Mouse (Mus musculus) G1E-ER4 (cell line): ENCODE results near the gene Mob3b. TPM values are rescaled to one million over a fixed set of nuclear protein-coding genes. Genes with fewer than 3 reads are reported as not detected.

Source experiments
- GATA1 ChIP-seq: IDR thresholded peaks from one replicate; pipeline ENCODE4 v1.8.0; 2012; ENCODE audit warnings: low read length, inconsistent platforms
- polyA plus RNA-seq: library from polyadenylated mRNA; stranded (reverse); fragments of >175 nt; gene quantifications from 2 replicates; pipeline ENCODE4 v1.2.3, GENCODE M21; 2012

Gene Mob3b
- polyA plus RNA-seq, 1 experiment: not detected

DNA sequence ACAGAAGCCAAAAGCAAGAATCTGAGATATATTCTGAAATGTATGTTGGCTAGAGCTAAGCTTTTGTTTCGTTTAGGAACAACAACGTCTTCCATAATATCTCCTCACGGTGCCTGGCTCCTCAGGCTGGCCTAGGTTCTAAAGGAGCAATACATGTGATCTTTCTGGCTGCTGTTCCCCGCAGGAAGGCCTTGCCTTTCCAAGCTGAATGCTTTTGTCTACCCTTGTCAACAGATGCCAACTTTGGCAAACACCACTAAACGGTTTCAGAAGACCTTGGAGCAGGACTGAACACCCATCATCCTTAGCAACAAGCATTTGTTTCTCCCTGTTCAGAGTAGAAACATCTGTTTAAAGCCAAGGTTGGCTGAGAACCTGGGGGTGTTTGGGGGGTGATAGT lies 126.1 kb downstream of the Mob3b start:
- no peak for TF ChIP-seq GATA1

DNA sequence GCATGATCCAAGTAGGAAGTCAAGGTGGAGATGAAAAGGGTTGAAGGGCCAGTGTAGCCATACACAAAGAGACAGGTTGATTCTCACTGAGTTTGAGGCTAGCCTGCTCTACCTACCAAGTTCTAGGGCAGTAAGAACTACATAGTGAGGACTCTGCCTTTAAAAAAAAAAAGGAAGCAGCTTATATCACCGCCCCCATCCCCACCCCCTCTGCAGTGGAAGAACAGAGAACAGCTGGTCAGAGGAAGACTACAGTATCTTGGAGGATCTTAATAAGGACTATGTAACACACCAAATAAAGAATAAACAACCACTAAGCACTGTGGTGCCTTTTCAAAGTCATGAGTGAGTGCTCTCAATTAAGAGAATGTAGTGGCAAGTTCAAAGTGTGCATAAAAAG lies 138.9 kb downstream of the Mob3b start:
- no peak for TF ChIP-seq GATA1

DNA sequence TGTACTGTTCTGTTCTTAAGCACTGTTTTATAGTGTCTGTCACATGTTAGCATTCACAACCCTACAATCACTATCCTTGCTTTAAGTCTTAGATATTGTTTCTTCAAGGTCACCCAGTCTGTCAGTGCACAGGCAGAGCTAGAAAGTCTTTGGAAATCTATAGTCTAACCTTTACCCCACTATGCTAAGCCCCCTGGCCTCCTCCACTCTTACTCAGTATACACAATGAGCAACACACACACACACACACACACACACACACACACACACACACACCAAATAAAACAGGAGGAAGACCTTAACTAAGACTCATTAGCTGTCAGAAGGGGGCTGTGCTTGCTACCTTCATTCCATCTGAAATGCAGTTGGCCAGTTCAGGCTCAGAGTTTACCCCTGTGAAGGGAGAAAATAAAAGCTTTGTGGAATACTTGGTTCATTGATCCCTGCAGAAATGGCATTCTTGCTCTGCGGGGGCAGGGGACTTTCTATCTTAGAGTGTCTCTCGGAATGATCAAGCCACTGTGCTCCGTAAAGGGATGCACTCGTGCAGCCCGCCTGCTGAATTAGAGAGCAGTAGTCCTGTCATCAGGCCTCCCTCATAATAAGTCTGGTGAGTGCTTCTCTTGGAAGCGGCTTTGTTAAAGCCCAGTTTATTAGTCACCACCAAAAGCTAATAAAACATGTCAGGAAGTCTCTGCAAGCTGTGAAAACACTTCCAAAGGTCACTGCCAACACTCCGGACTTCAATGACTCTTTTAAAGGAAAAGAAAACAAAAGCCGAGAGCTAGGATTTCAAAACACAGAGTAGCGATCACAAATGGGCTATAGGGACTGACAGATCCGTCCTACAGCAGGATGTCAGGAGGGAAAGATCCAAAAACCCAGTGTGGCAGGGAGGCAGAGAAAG lies 144.6 kb downstream of the Mob3b start:
- TF ChIP-seq GATA1: no peak

DNA sequence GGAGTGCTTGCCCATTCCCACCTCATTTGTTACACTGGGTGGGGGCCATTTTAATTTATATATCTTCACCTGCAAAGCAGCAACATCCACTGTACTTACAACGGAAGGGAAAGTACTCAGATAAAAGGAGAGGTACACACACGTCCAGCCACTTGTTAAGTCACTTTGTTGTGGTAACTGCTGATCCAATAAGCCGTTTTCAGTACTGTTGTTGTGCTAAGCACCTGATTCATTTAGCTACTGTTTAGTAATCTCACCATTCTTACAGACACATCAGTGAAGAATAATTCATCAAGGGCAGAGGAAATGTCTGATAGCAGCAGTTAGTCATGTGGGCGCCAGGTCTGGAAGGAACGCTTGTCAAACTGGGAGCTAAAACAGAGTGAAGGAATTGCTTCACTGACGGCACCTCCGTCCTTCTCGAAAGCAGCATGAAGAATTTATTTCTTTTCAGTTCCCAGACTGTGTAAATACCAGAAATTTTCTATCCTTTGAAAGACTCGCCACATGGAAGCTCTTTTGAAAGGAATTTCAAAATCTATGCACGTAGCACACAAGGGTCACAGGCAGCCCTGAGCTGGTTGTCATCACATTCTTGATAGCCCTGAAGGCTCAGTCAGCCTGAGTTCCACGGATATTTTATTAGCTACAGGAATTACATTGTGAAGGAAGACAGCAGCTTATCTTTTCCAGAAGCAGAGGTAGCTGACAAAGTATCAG lies 150.6 kb downstream of the Mob3b start:
- TF ChIP-seq GATA1: no peak

DNA sequence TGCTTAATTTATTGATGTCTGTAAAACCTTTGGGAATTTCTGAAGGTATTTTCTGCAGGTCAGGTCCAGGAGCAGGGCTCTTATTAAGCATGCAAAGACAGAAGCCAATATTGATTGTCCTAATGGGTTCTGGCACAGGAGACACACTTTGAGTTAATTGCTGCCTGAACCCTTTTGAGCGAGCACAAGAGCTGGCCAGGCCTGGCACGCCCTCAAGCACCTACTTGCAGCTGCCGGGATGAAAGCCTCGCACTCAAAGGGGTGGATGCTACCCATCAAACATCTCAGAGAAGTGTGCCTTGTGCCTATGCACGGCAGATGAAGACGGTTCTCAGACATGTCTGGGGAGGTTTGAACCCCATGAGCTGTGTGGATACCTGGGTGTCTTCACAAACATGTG lies 151.2 kb downstream of the Mob3b start:
- no peak for TF ChIP-seq GATA1

DNA sequence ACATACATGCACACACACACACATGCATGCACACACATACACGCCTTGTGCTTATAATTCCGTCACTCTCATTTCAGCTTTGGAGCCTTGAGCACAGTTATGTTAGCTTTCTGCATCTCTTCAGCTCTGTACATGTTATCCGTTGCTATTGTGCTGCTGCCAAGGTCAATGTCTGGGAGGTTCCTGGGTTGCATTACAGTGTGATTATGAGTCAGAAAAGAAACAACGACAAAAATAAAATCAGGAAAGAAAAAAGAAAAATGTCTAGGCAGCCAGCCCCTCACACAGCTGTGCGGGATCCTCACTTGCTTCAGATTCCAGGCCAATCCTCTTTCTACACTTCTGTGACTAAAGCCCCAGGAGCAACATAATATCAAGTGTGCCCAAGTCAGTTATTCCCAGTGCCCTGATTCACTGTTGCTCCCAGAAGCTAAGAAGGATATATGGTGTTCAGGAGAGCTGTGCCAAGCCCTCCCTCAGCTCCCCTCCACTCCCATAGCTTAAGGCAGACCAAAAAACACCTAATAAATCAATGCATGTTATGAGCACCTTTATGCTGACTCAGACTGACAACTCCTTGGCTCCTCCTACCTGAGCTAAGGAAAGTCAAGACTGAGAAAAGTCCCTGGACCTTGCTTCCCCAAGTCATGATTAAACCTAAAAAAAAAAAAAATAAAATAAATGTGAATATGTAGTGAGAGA lies 152.1 kb downstream of the Mob3b start:
- TF ChIP-seq GATA1: no peak

DNA sequence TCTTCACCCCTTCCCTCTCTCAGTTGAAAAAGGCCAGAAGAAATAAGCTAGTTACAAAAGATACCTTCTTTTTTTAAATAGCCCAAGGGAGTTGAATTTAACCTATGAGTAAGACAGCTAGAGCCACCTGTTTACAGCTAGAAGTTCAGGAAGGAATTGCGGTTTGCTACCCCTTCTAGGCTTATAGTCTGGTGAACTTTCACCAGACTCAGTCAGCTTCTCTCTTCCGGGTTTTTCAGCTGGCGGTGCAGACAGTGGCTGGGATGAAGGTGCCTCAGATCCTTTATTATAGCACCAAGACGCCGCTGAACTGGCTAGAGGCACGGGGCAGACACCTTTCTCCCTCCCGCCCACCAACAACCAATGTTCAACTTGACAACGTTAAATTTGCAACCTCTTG lies 152.8 kb downstream of the Mob3b start:
- TF ChIP-seq GATA1: no peak

DNA sequence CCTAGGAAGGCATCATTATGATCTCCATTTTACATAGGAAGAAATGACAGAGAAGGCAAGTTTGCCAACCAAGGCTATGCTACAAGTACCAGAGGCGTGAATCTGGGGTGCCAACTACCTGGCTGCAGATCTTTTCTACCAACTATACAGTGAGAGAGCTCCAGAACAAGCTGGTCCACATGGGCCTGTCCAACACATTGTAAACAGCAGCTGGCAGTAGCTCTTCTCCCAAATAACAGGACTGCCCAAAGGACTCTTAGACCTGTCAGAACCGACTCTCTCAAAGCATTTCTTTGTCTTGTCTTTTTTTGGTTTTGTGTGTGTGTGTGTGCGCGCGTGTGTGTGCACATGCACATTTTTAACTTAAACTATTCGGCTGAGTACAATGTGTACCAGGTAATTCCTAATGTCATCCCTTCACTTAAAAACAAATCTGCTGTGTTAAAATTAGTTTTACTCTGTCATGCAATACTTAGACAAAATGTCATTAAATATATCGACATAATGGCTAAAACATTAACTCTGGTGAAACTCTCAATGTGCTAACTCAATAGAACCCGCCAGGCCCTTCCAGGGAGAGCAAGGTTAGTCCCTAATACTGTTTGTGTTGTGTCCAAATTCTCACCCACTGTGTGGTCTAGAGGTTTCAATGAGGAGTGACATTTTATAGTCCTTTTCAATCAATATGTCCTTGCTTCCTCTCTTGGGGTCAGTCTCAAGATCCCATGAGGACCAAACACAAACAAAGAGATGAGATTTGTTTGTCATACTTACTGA lies 153.5 kb downstream of the Mob3b start:
- TF ChIP-seq GATA1: no peak

DNA sequence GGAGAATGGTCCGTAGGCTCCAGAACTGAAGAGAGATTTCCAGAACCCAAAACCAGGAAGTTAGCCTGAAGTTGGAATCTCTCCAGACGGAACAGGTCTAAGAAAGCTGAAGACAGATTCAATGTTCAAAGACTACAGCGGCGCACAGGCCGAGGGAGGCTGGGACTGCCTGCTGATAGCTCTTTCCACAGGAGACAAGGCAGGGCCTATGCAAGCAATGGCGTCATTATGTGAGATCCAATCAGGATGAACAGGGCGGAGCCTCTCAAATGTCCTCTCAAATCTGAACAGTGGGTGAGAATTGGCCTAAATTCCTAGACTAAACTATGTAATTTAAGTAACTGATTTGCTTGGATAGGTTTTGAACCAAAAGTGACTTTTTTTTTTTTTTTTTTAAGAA lies 160.7 kb downstream of the Mob3b start:
- TF ChIP-seq GATA1: no peak

DNA sequence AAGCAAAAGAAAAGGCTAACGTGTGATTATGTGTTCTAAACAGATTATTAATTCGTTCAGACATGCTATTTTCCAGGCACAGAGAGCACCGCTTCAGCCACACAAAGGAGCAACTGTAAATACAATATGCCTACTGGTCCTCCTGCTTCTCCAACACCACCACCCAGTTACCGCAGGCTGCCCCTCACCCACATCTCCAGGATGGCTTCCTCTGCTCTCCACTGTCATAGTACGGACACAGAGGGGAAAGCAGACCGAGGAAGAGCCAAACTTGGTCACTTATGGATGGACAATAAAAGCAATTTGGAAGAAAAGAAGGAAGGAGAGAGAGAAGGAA lies 163.7 kb downstream of the Mob3b start:
- no peak for TF ChIP-seq GATA1

DNA sequence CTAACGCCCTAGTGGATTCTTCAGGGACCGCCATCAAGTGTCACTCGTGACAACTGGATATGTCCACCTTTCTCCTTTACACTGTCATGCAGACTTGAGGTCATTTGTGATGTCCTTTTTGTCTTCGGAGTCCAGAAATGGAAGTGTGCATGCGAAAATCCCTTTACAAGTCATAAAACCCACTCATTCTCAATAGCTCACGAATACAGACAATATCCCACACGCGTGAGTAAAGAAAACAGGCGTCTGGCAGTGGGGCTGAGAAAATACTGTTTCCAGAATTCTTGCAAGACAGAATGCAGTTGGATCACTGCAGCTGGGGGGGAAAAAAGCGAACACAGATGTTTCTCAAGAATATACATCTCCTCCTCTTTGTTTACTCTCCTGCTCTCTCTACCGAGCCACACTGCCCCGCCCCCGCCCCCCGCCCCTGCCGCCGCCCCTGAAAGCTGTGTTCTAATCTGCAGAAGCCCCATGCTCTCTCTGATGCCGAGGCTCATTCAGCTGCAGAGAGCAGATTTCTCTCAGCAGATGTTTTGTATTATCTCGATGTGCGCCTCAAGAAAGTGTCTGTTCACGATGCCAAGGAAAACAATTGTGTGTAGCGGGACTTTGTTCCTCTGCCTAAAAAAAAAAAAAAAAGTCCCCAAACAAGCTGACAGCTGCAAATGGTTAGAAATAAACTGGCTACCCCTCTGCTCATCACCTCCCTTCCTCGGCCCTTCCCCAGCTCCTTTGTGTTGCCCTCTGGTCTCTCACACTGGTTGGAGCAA lies 164.2 kb downstream of the Mob3b start:
- TF ChIP-seq GATA1: no peak

DNA sequence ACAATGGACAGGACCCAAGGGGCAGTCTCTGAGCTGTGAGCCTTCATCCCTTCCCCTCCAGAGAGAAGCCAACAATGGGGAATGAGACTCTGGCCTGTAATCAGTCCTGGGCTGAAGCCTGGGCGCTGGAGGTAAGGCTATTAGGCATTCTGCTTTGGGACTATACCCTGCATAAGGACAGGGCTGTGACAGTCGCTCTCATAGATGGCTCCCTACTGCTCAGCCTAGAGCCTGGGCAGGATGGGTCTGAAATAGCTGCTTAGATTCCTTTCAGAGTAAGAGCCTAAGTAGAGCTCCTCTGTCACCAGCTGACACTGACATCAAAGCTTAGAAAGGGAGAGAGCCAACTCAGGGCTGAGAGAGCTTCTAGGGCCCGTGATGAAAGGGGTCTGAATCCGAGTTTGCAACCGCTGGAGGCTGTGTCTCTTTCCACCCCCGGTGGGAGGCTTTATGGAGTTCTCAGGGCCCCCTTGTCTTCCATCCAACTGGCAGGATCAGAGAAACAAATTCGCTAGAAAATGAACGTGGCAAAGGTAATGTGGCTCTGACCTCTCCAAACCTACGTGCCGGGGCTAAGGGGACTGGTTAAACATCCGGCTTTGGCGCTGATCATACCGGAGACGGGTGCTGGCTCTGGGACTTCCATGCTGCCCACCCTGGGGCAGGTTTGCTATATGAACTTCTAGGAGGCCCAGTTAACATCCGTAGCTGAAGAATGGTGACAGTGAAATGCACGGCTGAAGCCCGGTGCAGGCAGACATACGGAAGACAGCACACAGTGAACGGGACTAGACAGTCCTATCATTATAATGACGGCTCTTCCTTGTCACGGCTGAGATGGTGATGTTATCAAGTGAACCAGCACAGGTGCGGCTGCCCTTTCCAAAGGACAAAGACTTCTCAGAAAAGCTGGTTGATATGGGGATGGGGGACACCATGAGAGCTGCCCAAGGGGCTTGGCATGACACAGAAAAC lies 165.1 kb downstream of the Mob3b start:
- no peak for TF ChIP-seq GATA1

DNA sequence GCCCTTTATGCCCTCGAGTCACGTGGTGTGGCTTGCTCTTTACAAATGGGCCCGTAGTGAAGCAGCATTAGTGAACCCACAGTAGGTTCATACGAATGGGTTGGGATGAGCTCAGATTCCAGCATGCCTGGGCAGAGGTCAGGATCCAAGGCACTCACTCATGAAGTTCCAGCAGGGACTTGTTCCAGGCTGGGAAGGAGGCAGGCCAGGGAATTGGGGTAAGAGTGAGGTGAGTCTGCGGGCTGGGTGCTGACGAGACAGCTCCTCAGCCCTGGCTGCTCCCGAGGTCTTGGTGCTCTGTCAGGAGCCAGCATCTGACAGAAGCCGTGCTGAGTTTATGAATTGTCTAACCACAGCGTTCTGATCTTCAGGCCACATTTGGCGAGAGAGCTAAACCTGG lies 166.2 kb downstream of the Mob3b start:
- TF ChIP-seq GATA1: no peak

DNA sequence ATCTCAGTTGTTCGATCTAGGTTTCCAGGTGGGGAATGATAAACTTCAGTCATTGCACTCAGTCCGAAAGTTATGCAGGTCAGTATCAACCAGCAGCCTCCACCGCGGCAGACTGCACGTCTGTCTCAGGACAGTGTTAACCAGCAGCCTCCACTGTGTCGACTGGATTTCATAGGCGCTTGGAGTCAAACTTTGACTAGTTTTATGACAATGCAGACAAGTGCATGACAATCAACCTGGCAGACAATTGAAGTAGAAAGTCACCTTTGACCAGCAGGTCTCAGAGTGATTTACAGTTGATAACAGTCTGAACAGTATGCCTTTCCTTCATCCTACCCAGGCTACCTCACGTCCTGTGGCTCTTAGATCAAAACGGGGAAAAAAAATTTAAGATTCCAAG lies 166.6 kb downstream of the Mob3b start:
- TF ChIP-seq GATA1: no peak
